Mouse (Mus musculus) liver, embryonic 13.5 days (tissue): ENCODE results near the gene Ksr2. TPM values are rescaled to one million over a fixed set of nuclear protein-coding genes. Genes with fewer than 3 reads are reported as not detected.

Experiments used
- ATAC-seq: fragments of 200-750 bp; cut with Nextera tagmentation; 2 replicates; pipeline ENCODE4 v1.8.0; 2017; ENCODE audit warnings: low read depth, mild to moderate bottlenecking, moderate number of reproducible peaks, moderate library complexity
- DNase-seq: peaks from one replicate; pipeline ENCODE4 v3.0.0; 2022
- H3K27ac ChIP-seq: fragments of 300-500 bp; sonication (generic); 2 replicates; pipeline ENCODE4 v1.5.1; 2015; ENCODE audit warnings: moderate library complexity, mild to moderate bottlenecking, inconsistent platforms
- H3K27me3 ChIP-seq: fragments of 300-500 bp; sonication (generic); 2 replicates; pipeline ENCODE4 v1.6.1; 2015; ENCODE audit warnings: mild to moderate bottlenecking, inconsistent platforms
- H3K36me3 ChIP-seq: fragments of 300-500 bp; sonication (generic); 2 replicates; pipeline ENCODE4 v1.6.1; 2015; ENCODE audit warnings: mild to moderate bottlenecking, inconsistent platforms
- H3K4me1 ChIP-seq: fragments of 300-500 bp; sonication (generic); replicated peaks from 2 replicates; pipeline ENCODE4 v1.6.1; 2015; ENCODE audit warnings: inconsistent platforms
- H3K4me2 ChIP-seq: fragments of 300-500 bp; sonication (generic); 2 replicates; pipeline ENCODE4 v1.6.1; 2015; ENCODE audit warnings: inconsistent platforms, mild to moderate bottlenecking, moderate library complexity
- H3K4me3 ChIP-seq: fragments of 300-500 bp; sonication (generic); replicated peaks from 2 replicates; pipeline ENCODE4 v1.5.1; 2015; ENCODE audit warnings: mild to moderate bottlenecking, inconsistent platforms
- H3K9ac ChIP-seq: fragments of 300-500 bp; sonication (generic); 2 replicates; pipeline ENCODE4 v1.6.1; 2015; ENCODE audit warnings: mild to moderate bottlenecking, inconsistent platforms
- H3K9me3 ChIP-seq: fragments of 300-500 bp; sonication (generic); replicated peaks from 2 replicates; pipeline ENCODE4 v1.6.1; 2016; ENCODE audit warnings: inconsistent platforms
- WGBS: fragments of 180-500 bp; shearing (Covaris S2); methylation state at CpG from one replicate; pipeline ENCODE4 v1.1.7; 2015; ENCODE audit not compliant: insufficient replicate concordance; 5-methylcytosine and 5-hydroxymethylcytosine counted together
- polyA plus RNA-seq: library from polyadenylated mRNA; unstranded; fragments of >200 nt; fragmentation: Nextera tagmentation; extraction: Ambion mirVana; gene quantifications from 2 replicates; pipeline ENCODE4 v1.2.1, GENCODE M21; 2015

Ksr2 gene
- polyA plus RNA-seq, 1 experiment from 2014 or later, result 0.02 TPM

- Histone ChIP-seq H3K36me3 (no peaks in the 10 kb centered on the region), H3K4me2 (no peak overlapping the region), H3K4me1 (no peaks in the 10 kb centered on the region), H3K4me3 (no peak overlapping the region), H3K27me3 (no peaks in the 10 kb centered on the region), H3K9me3 (peaks cover 5% of the 10 kb centered on the region; the same call in 1 of the 2 replicates), H3K9ac (no peak overlapping the region), H3K27ac (no peak overlapping the region)
- no peak for DNase-seq
- ATAC-seq, result no peak
- 54% methylated on average over 3 of the region's 3 CpGs for WGBS
Measured at GRCm38 (mm10) chr5:117693557-117693956, 279.8 kb downstream of the Ksr2 start.

- ATAC-seq, result no peak
- Histone ChIP-seq H3K27ac (no peak overlapping the region), H3K9me3 (peaks cover 5% of the 10 kb centered on the region), H3K27me3 (no peaks in the 10 kb centered on the region), H3K4me2 (no peak overlapping the region), H3K4me1 (no peaks in the 10 kb centered on the region), H3K36me3 (no peaks in the 10 kb centered on the region), H3K9ac (no peak overlapping the region), H3K4me3 (no peak overlapping the region)
- 33% methylated on average over 11 of the region's 11 CpGs for WGBS
- no peak for DNase-seq
Measured at GRCm38 (mm10) chr5:117694632-117695031, 280.8 kb downstream of the Ksr2 start.

GRCm38 (mm10) chr5:117696366-117696765, 282.6 kb downstream of the Ksr2 start:
- 75% methylated on average over 8 of the region's 8 CpGs for WGBS
- H3K4me2 ChIP-seq, result no peak overlapping the region
- no peak overlapping the region for H3K27ac ChIP-seq
- H3K36me3 ChIP-seq, result no peaks in the 10 kb centered on the region
- DNase-seq (no peak), ATAC-seq (no peak)
- no peaks in the 10 kb centered on the region for H3K27me3 ChIP-seq
- no peaks in the 10 kb centered on the region for H3K4me1 ChIP-seq
- H3K9me3 ChIP-seq, result peaks cover 5% of the 10 kb centered on the region
- H3K4me3 ChIP-seq, result no peak overlapping the region
- H3K9ac ChIP-seq, result no peak overlapping the region

- peaks cover 8% of the 10 kb centered on the region for H3K9me3 ChIP-seq
- ATAC-seq (no peak), DNase-seq (no peak)
- no peak overlapping the region for H3K4me3 ChIP-seq
- H3K27me3 ChIP-seq, result no peaks in the 10 kb centered on the region
- H3K4me1 ChIP-seq, result no peaks in the 10 kb centered on the region
- no peaks in the 10 kb centered on the region for H3K36me3 ChIP-seq
- H3K4me2 ChIP-seq, result no peak overlapping the region
- H3K9ac ChIP-seq, result no peak overlapping the region
- no peak overlapping the region for H3K27ac ChIP-seq
- 55% methylated on average over 6 of the region's 6 CpGs for WGBS
Measured at GRCm38 (mm10) chr5:117697589-117697988, 283.8 kb downstream of the Ksr2 start.

GRCm38 (mm10) chr5:117704371-117704770, 290.6 kb downstream of the Ksr2 start:
- no peaks in the 10 kb centered on the region for H3K27me3 ChIP-seq
- no peak for ATAC-seq
- WGBS, result 76% methylated on average over 9 of the region's 9 CpGs

GRCm38 (mm10) chr5:117706633-117707032, 292.8 kb downstream of the Ksr2 start:
- Histone ChIP-seq H3K9ac (no peak overlapping the region), H3K4me3 (no peak overlapping the region), H3K9me3 (peaks cover 6% of the 10 kb centered on the region; the same call in 1 of the 2 replicates), H3K27ac (no peak overlapping the region), H3K4me1 (no peaks in the 10 kb centered on the region), H3K4me2 (no peak overlapping the region), H3K36me3 (no peaks in the 10 kb centered on the region), H3K27me3 (no peaks in the 10 kb centered on the region)
- ATAC-seq (no peak), DNase-seq (no peak)
- 46% methylated on average over 11 of the region's 11 CpGs for WGBS

More at GRCm38 (mm10) chr5:117704371-117704770, 290.6 kb downstream of the Ksr2 start:
- Histone ChIP-seq H3K4me2 (no peak overlapping the region), H3K27ac (no peak overlapping the region), H3K4me3 (no peak overlapping the region), H3K36me3 (no peaks in the 10 kb centered on the region), H3K4me1 (no peaks in the 10 kb centered on the region), H3K9ac (no peak overlapping the region), H3K9me3 (peaks cover 6% of the 10 kb centered on the region; the same call in 1 of the 2 replicates)
- no peak for DNase-seq

GRCm38 (mm10) chr5:117709306-117709705, 295.5 kb downstream of the Ksr2 start:
- no peaks in the 10 kb centered on the region for H3K27me3 ChIP-seq
- no peak overlapping the region for H3K4me3 ChIP-seq
- H3K9ac ChIP-seq, result no peak overlapping the region
- no peak overlapping the region for H3K4me2 ChIP-seq
- ATAC-seq (no peak), DNase-seq (no peak)
- no peak overlapping the region for H3K27ac ChIP-seq
- WGBS, result 63% methylated on average over 6 of the region's 6 CpGs
- H3K9me3 ChIP-seq, result peaks cover 3% of the 10 kb centered on the region; the same call in 1 of the 2 replicates
- no peaks in the 10 kb centered on the region for H3K36me3 ChIP-seq
- no peaks in the 10 kb centered on the region for H3K4me1 ChIP-seq

GRCm38 (mm10) chr5:117711636-117712035, 297.8 kb downstream of the Ksr2 start:
- Histone ChIP-seq H3K27ac (no peak overlapping the region), H3K9me3 (peaks cover 3% of the 10 kb centered on the region; the same call in 1 of the 2 replicates)

GRCm38 (mm10) chr5:117712207-117712606, 298.4 kb downstream of the Ksr2 start:
- H3K9me3 ChIP-seq, result peaks cover 3% of the 10 kb centered on the region; the same call in 1 of the 2 replicates
- 66% methylated on average over 12 of the region's 12 CpGs for WGBS
- ATAC-seq, result no peak

More at GRCm38 (mm10) chr5:117711636-117712035, 297.8 kb downstream of the Ksr2 start:
- Histone ChIP-seq H3K4me3 (no peak overlapping the region), H3K4me1 (no peaks in the 10 kb centered on the region), H3K4me2 (no peak overlapping the region), H3K27me3 (no peaks in the 10 kb centered on the region), H3K9ac (no peak overlapping the region), H3K36me3 (no peaks in the 10 kb centered on the region)
- DNase-seq (no peak), ATAC-seq (no peak)
- WGBS, result 79% methylated on average over 10 of the region's 10 CpGs

GRCm38 (mm10) chr5:117717120-117717519, 303.3 kb downstream of the Ksr2 start:
- Histone ChIP-seq H3K4me1 (no peaks in the 10 kb centered on the region), H3K4me2 (no peak overlapping the region), H3K36me3 (no peaks in the 10 kb centered on the region), H3K27ac (no peak overlapping the region), H3K4me3 (no peak overlapping the region), H3K9ac (no peak overlapping the region), H3K9me3 (no peaks in the 10 kb centered on the region), H3K27me3 (no peaks in the 10 kb centered on the region)
- no peak for DNase-seq
- 73% methylated on average over 9 of the region's 9 CpGs for WGBS
- no peak for ATAC-seq

More at GRCm38 (mm10) chr5:117712207-117712606, 298.4 kb downstream of the Ksr2 start:
- Histone ChIP-seq H3K36me3 (no peaks in the 10 kb centered on the region), H3K4me1 (no peaks in the 10 kb centered on the region), H3K4me2 (no peak overlapping the region), H3K9ac (no peak overlapping the region), H3K27ac (no peak overlapping the region), H3K4me3 (no peak overlapping the region), H3K27me3 (no peaks in the 10 kb centered on the region)
- no peak for DNase-seq

GRCm38 (mm10) chr5:117723316-117723715, 309.5 kb downstream of the Ksr2 start:
- H3K9ac ChIP-seq, result no peak overlapping the region
- H3K36me3 ChIP-seq, result no peaks in the 10 kb centered on the region
- H3K4me1 ChIP-seq, result no peaks in the 10 kb centered on the region
- H3K27ac ChIP-seq, result no peak overlapping the region
- ATAC-seq (no peak), DNase-seq (no peak)
- 64% methylated on average over 4 of the region's 4 CpGs for WGBS
- H3K4me3 ChIP-seq, result no peak overlapping the region
- no peaks in the 10 kb centered on the region for H3K27me3 ChIP-seq
- no peak overlapping the region for H3K4me2 ChIP-seq
- H3K9me3 ChIP-seq, result no peaks in the 10 kb centered on the region

GRCm38 (mm10) chr5:117726548-117726947, 312.7 kb downstream of the Ksr2 start:
- H3K36me3 ChIP-seq, result no peaks in the 10 kb centered on the region
- ATAC-seq, result no peak
- no peaks in the 10 kb centered on the region for H3K4me1 ChIP-seq
- H3K4me3 ChIP-seq, result no peak overlapping the region
- H3K27ac ChIP-seq, result no peak overlapping the region
- H3K27me3 ChIP-seq, result no peaks in the 10 kb centered on the region
- H3K9ac ChIP-seq, result no peak overlapping the region
- WGBS, result 53% methylated on average over 6 of the region's 6 CpGs
- no peak for DNase-seq
- H3K4me2 ChIP-seq, result no peak overlapping the region
- H3K9me3 ChIP-seq, result no peaks in the 10 kb centered on the region
